Mouse (Mus musculus) liver, adult 2 months (tissue): ENCODE data around the gene Ankrd12.

Experiments used
- CTCF ChIP-seq: fragments of 200-500 bp; IDR thresholded peaks from 2 replicates; pipeline ENCODE4 v1.5.1; 2011; ENCODE audit warnings: low read depth, low read length, control low read depth
- POLR2A ChIP-seq: fragments of 200-500 bp; IDR thresholded peaks from 2 replicates; pipeline ENCODE4 v1.6.1; 2011; ENCODE audit warnings: low read length, control low read depth; ENCODE audit not compliant: insufficient read depth; ENCODE audit errors: extremely low read depth

DNA sequence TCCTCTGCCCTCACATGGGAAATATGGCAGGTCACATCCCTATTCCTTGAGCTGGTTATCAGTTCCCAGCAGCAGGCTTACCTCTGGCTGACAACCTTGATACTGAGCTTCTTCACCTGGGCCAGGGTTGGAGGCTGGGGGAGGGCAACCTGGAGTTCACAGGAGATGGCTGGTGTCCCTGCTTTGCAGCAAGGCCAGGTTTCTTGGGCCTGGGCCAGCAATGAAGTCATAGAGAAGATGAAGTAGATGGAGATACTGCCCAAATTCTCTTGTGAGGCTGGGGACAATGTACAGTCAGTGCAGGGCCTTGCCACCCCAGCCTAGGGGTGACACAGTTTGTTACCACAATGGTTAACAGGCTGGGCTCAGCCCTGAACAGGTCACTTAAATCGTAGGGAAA lies 43.8 kb upstream of the Ankrd12 start:
- TF ChIP-seq CTCF (no peak), POLR2A (no peak)
